Mouse (Mus musculus): ENCODE measurements around the gene Rnase2b.
"Not testable (repeated sequence)": the region's sequence is repeated elsewhere in the genome, so short reads cannot be mapped to it uniquely, and the experiment has no call there.

The Rnase2b gene

DNA sequence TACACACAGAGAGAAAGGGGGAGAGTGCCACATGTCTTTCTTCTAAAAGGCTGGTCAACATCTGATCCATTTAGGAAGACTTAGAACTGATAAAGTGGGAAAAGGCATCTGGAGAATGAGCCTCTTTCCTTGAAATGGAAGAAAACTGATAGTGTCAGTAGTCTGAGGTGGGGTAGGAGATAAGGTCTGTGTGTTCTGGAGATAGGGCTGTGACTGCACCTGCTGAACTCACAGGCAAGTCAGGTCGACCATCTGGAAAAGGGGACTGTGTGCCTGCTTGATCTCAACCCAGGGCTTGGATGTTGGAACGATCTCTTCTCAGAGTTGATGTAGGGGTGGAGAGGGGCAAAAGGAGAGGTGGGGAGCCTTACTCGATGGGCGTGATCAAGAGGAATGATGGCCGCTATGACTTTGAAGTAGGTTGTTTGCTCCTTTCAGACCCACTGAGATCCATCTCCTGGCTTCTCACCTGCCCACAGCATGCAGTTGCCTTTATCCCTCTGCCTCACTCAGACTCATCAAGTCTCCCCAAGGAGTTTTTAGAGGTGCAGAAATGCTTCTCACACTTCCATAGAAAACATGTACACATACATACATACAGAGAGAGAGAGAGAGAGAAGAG, 9.7 kb upstream of the Rnase2b start:
- no peak for DNase-seq (ENCODE audit: low spot score)

GRCm38 (mm10) chr14:51156056-51156735, 5.9 kb upstream of the Rnase2b start:
- no peak for DNase-seq (ENCODE audit: low spot score)

DNA sequence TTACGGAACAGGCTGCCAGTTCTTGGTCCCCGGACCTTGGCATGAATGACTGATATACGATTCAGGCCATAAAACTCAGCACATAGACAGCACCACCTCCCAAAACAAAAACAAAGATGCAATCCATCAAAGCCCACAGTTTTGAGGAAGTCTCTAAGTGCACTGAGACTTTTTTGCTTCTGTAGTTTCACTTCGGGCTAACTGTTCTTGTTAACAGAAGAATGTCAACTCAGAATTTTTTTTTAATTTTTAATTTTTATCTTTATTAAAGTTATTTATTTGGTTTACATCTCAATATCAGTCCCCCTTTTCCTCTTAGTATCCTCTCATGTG, 5.4 kb upstream of the Rnase2b start:
- no peak for DNase-seq (ENCODE audit: low spot score)

DNA sequence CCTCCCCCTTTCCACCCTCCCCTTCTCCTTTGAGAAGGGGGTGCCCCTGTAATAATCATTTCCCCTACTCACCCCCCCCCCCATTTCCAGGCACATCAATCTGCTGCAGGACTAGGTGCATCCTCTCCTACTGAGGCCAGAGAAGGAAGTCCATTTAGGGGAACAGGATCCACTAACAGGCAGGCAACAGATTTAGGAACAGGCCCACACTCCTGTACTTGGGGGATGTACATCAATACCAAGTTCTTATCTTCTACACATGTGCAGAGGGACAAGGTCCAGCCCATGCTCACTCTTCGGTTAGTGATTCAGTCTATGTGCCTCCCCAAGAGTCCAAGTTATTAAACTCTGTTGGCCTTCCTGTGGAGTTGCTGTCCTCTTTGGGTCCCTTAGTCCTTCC, 5.0 kb upstream of the Rnase2b start:
- no peak for DNase-seq (ENCODE audit: low spot score)

- not testable (repeated sequence) for DNase-seq (ENCODE audit: low spot score)
These were observed 1.3 kb downstream of the Rnase2b start for GRCm38 (mm10) chr14:51163323-51163722.

DNA sequence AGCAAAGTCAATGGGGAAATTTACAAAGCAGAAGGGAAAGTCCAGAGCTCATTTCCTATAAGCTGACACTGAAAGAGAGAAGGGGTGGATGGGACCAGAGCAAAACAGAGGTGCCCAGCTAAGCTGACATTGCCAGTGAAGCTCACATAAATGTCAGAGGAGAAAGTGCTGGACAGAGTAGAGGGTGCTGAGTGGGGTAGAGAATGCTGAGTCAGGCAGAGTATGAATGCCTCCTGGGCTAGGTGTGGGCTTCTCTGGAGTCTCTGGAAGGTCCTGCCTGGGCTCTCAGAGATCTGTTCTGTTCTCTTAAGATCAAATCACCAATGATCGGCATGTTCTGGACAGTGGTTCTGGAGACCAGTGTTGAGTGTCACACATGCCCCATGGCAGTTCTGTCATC, 3.4 kb downstream of the Rnase2b start:
- DNase-seq (ENCODE audit: low spot score) = no peak

GRCm38 (mm10) chr14:51166068-51166467, 4.0 kb downstream of the Rnase2b start:
- DNase-seq (ENCODE audit: low spot score) = no peak

DNA sequence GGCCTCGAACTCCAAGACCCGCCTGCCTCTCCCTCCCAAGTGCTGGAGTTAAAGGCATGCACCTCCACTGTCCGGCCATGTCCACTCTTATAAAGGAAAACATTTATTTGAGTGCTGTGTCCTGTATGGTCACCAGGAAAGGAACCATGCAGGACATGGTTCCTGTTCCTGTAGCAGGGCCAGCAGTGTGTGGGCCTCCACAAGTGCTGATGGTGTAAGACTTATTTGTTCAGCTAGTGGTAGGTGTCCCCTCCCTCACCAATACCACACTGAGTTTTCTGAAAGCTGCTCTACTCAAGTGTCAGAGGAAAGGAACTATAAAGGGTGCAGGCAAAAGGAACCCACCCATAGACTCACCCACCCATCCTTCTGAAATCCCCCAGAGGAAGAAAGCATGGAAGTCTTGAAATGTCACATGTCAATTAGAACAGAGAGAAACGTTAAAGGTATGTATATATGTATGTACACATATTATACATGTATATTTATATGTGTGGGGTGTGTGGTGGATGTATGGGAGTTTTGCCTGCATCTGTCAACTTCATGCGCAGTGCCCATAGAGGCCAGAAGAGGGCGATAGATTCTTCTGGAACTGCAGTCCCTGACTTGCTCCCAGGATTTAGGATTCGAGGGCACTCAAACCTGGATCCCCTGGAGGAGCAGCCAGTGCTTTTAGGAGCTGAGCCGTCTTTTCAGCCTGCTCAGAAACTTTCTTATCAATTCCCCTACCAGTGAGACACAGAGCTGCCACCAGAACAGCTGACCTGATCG, 10.2 kb downstream of the Rnase2b start:
- DNase-seq (ENCODE audit: low spot score) = peak; percentile 33

- DNase-seq (ENCODE audit: low spot score) = peak; percentile 46
These were observed 10.9 kb downstream of the Rnase2b start for GRCm38 (mm10) chr14:51172947-51173346.

- no peak for DNase-seq (ENCODE audit: low spot score)
These were observed 11.8 kb downstream of the Rnase2b start for GRCm38 (mm10) chr14:51173843-51174242.

DNA sequence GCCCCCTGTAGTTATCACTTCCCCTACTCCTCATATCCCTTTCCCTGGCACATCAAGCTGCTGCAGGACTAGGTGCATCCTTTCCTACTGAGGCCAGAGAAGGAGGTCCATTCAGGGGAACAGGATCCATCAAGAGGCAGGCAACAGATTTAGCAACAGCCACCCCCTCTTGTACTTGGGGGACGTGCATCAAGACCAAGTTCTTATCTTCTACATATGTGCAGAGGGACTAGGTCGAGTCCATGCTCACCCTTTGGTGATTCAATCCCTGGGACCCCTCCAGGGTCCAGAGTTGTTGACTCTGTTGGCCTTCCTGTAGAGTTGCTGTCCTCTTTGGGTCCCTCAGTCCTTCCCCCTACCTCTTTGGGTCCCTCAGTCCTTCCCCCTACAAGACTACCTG, 19.0 kb downstream of the Rnase2b start:
- DNase-seq (ENCODE audit: low spot score) = not testable (repeated sequence)

DNA sequence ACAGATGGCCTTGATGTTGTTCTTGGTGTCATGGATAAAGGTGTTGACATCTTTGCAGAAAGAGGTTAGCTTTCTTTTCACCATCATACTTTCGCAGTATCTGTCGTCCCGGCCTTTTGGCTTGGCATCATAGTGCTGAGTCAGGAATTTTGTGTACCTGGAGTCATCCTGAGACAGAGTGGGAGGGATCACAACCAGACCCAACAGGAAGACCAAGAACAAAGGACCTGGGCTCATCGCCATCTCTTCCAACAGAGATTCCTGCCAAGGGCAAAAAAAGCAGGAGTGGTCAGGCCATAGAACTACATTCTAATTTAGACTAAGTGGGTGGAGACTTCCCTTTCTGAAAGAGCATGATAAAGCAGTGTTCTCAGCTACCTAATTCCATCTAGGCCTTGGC, 33.6 kb downstream of the Rnase2b start:
- no peak for DNase-seq (ENCODE audit: low spot score)

- DNase-seq (ENCODE audit: low spot score) = no peak
These were observed 37.3 kb downstream of the Rnase2b start, which contains the start of gene Ang2 for GRCm38 (mm10) chr14:51199098-51200023. Gene Ang2, minus strand, starts transcription at chr14:51199148.

DNA sequence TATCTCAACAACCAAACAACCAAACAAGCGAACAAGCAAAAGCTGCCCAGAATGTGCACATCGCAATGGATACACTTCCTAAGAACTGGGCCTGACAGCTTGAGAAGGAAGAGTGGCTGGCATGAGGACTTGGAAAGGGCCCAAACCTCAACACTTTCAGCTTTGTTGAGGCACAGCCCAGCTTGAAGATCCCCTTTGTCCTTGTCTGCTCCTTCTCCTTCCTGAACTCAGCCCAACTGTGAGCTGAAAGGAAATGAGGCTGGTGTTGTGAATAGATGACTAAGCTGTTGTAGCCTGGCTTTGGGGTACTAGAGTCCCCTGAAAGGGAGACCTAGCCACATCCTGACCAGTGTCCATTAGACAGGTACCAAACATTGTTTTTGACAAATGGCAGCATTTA, 38.0 kb downstream of the Rnase2b start:
- DNase-seq (ENCODE audit: low spot score) = peak; percentile 16

DNA sequence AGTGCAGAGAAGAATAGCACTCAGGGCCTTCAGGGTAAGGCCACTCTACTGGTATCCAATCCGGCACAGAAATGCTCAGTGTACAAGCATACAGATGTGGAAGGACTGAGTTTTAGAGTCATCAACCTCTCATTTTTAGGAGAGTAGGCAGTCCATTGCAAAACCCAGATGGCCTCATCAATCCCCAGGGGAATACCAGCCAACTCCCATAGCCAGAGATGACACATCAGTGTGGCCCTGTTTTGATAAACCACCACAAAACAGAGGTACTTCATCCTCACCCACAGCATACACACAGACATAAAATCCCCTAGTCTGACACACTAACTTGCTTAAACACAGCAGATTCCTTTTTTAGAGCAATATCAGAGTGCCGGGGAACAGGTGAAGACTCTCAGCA, 38.4 kb downstream of the Rnase2b start:
- DNase-seq (ENCODE audit: low spot score) = no peak

DNA sequence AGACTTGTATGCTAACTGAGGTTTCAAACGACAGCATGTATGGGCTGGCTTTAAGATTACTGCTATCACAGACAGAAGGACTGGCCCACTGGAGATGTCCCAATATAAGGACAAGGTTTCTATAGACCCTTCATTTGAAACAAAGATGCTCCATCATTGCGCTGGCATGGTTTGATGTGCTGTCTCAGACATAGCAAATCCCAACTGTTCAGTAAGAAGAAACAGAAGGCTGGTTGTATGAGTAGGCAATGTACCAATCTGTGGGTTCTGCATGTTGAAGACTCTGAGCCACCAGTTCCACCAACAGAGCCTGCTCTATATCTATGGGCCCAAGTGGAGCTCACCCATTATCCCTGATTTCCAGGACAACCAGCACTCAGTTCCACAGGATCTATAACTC, 41.1 kb downstream of the Rnase2b start, which contains the start of gene Ear14:
Ear14 (plus strand) TSS at position 277 of the 400 bp plus-strand sequence.
- DNase-seq (ENCODE audit: low spot score) = peak; percentile 38
